Mouse (Mus musculus): ENCODE measurements at regions not wholly inside any gene's neighbourhood (a gene's known extent, or its start where the extent isn't known, plus 50 kb on each side); places are given as distances from the start of the nearest gene placed in this dataset. TPM values are rescaled to one million over a fixed set of nuclear protein-coding genes. Genes with fewer than 3 reads are reported as not detected.

DNA sequence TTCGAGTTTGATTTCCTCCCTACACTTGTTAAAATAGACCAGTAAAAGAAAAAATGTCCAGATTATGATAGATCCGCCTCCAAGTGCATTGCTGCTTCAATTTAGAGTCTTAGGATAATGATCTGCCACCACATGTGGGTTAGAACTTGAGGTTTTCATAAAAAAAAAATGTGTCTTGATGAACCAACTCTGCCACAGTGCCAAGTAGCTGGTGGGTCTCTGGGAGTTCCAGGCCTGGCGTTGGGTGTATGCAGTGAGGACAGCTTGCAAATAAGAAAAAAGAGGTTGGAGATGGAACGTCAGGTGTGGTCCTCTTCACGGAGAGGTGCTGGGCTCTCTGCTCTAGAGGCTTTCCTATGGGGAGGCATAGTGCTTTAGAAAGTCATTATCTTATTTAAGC is 53.6 kb upstream of the Gm10320 start:
- 70% methylated on average over 5 of the region's 5 CpGs for WGBS
- H3K27me3 ChIP-seq = peaks cover 16% of the 10 kb centered on the region; the same call in 1 of the 2 replicates
- no peak overlapping the region for H3K9ac ChIP-seq
- ATAC-seq (ENCODE audit: low FRiP score, low read depth) = no peak
- H3K27ac ChIP-seq = no peak overlapping the region
- H3K36me3 ChIP-seq = no peaks in the 10 kb centered on the region
- H3K4me2 ChIP-seq (replicated peaks) = no peak overlapping the region
- H3K9me3 ChIP-seq = no peaks in the 10 kb centered on the region
- no peak overlapping the region for H3K4me3 ChIP-seq
- H3K4me1 ChIP-seq = peaks cover 30% of the 10 kb centered on the region

DNA sequence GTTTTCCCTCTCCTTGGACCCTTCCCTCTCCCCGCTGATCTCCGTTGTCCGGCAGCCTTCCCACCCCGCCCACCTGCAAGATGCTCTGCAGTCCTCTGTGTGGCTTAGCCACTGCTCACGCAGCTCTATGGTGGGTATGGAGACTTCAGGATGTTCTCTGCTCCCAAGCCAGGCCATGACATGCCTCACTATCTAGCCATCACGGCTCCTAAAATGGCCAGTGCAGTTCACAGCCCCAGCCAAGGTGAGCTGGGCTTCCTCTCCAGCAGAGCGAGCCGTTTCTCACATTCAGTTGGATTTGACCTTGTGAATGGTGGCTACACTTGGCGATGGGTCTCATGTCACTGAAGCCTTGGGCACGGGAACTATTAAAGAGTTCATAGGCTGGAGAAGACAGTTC is 52.2 kb upstream of the Gm10320 start:
- no peak for ATAC-seq (ENCODE audit: low FRiP score, low read depth)
- 89% methylated on average over 10 of the region's 10 CpGs for WGBS
- Histone ChIP-seq H3K27me3 (peaks cover 4% of the 10 kb centered on the region; the same call in 1 of the 2 replicates), H3K36me3 (no peaks in the 10 kb centered on the region), H3K27ac (no peak overlapping the region), H3K4me3 (no peak overlapping the region), H3K9me3 (no peaks in the 10 kb centered on the region), H3K4me1 (peaks cover 22% of the 10 kb centered on the region), H3K9ac (no peak overlapping the region), H3K4me2 (replicated peaks) (no peak overlapping the region)

Small RNAs in the stretch of these regions (microRNA-seq; reads per million reads assigned to microRNA genes)
- not detected for gene Gm22698

Measured in limb, embryonic 13.5 days (tissue).